Mouse (Mus musculus) spleen, postnatal 36 days (tissue): ENCODE results near the gene Mrgprf.

Source experiments
- DNase-seq, 2 experiments: peaks; one replicate each; pipeline ENCODE4 v3.0.0; 2022; ENCODE audit warnings: low spot score in 2 of 2, mixed read lengths in 1 of 2

Mrgprf gene

GRCm38 (mm10) chr7:145335616-145336332, 35.1 kb downstream of the Mrgprf start:
- DNase-seq = no peak

DNA sequence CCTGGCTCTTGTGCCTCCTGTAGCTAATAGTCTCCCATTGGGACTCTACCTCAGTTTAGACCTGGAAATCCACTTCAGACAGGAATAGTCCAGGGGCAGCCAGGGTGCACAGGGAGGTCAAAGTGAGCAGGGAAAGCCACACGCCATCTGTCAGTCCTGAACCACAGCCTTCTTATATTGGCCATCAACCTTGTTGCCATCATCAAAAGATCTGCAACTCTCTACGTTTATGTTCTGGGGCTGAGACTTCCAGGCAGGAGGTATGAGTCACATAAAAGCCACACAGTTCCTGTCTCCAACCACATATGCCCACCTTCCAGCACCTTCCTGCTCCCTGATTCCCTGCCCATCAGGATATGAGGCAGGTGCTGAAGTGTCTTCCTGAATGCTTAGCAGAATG, 37.3 kb downstream of the Mrgprf start:
- no peak for DNase-seq

DNA sequence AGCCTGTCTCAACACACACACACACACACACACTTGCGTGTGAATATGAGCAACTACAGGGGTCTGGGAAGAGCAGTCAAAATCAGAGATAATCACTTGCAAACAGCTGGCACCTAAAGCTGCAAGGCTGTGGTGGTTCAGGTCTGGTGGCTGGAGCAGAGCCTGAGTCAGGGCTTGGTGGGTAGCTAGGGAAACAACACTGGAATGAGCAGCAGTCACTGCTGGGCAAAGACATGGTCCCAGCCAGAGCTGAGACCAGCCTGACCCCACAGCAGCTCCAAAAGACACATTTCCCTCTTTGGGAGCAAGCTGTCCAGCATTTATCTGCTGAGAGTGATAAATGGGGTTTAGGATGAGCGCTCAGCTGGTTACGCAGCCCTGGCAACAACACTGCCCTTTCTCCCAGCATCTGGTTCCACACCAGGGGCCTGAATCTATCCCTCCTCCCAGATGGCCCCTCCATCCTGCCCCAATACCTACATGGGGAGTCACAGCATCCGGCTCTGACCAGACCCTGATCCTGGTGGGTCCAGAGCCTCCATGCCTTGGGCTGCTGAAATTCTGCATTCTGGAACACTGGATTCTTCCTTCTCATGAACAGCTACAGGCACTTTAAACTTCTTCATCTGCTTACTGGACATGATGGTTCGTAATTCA, 39.7 kb downstream of the Mrgprf start:
- DNase-seq = no peak
